Mouse (Mus musculus): Measurements from ENCODE around the gene Col8a2. TPM values are rescaled to one million over a fixed set of nuclear protein-coding genes. Genes with fewer than 3 reads are reported as not detected.

Col8a2 gene
- total and polyA plus RNA-seq, 3 experiments, result not detected

DNA sequence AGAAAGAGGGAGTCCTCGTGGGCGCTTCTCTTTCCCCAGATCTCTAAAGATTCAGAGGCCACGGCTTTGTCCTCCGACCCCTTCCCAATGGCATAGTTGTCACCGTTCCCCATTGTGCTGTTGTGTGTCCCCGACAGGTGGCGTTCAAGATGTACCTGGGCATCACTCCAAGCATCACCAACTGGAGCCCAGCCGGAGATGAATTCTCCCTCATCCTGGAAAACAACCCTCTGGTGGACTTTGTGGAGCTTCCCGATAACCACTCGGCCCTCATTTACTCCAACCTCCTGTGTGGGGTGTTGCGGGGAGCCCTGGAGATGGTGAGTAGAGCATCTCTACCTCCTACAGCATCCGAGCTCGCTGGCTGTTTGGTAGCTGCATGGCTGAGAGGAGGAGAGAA lies 12.8 kb upstream of the Col8a2 start:
- H3K27me3 ChIP-seq (replicated peaks), result no peaks in the 10 kb centered on the region
- in situ Hi-C loops (cut with MboI; ENCODE audit: low pct_ligation_motif_present, low pct_unique_long_range_greater_than_20kb, low sequenced_read_pairs), result loop anchor here (5.0 kb wide), 1 partner anchor 34 kb away; no protein-coding TSS in a partner anchor
- no peak for TF ChIP-seq TCF12 (IDR thresholded peaks at IDR 0.05; ENCODE audit: low read depth, low read length)
- dilution Hi-C loops (cut with MboI; ENCODE audit: extremely low pct_ligation_motif_present, extremely low pct_unique_long_range_greater_than_20kb, low sequenced_read_pairs), result no loop called here
- no peak overlapping the region for H3K9ac ChIP-seq (ENCODE audit: insufficient read depth, low read depth)
- H3K79me2 ChIP-seq (replicated peaks; ENCODE audit: control insufficient read depth, extremely low read depth, insufficient read depth, poor library complexity, severe bottlenecking), result no peaks in the 10 kb centered on the region
- no peak overlapping the region for H3K4me2 ChIP-seq (ENCODE audit: insufficient read depth, low read depth, poor library complexity, severe bottlenecking)
- DNase-seq (ENCODE audit: extremely low read depth), result no peak
- H3K4me3 ChIP-seq (replicated peaks in 1 of 3; ENCODE audit: low read depth in 2 of 3, low read length in 2 of 3, poor library complexity in 1 of 3), result no peak overlapping the region
- H3K9me3 ChIP-seq (replicated peaks; ENCODE audit: low read length), result no peaks in the 10 kb centered on the region
- H3K36me3 ChIP-seq (replicated peaks in 1 of 2; ENCODE audit: control insufficient read depth in 1 of 2, insufficient read depth in 1 of 2, low read length in 1 of 2), result peaks cover 30 to 59% of the 10 kb centered on the region in 2 experiments
- H3K27ac ChIP-seq (ENCODE audit: insufficient read depth, low read depth), result no peak overlapping the region
- peaks cover 0 to 6% of the 10 kb centered on the region in 2 experiments; a peak in 1 of 4 replicates for H3K4me1 ChIP-seq (ENCODE audit: control insufficient read depth in 1 of 2, insufficient read depth in 2 of 2)

DNA sequence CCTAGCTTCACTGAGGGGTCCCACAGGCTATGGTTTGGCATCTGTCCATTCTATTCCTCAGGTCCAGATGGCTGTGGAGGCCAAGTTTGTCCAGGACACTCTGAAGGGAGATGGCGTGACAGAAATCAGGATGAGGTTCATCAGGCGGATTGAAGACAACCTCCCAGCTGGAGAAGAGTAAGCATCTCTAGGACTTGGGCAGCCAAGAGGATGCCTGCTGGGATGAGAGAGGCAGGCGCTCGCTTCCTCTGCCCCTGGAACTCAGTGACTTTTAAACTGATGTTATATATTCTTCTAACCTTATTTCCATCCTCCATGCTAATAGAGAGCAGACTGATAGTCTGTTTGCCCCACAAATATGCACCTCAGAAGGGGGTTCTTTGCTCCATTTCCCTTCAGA lies 11.5 kb upstream of the Col8a2 start:
- in situ Hi-C loops (cut with MboI; ENCODE audit: low pct_ligation_motif_present, low pct_unique_long_range_greater_than_20kb, low sequenced_read_pairs) (no loop called here), dilution Hi-C loops (cut with MboI; ENCODE audit: extremely low pct_ligation_motif_present, extremely low pct_unique_long_range_greater_than_20kb, low sequenced_read_pairs) (no loop called here)
- no peak overlapping the region for H3K4me3 ChIP-seq (replicated peaks in 1 of 3; ENCODE audit: low read depth in 2 of 3, low read length in 2 of 3, poor library complexity in 1 of 3)
- DNase-seq (ENCODE audit: extremely low read depth), result no peak
- peaks cover 30 to 57% of the 10 kb centered on the region in 2 experiments for H3K36me3 ChIP-seq (replicated peaks in 1 of 2; ENCODE audit: control insufficient read depth in 1 of 2, insufficient read depth in 1 of 2, low read length in 1 of 2)
- TF ChIP-seq ELF1 (IDR thresholded peaks at IDR 0.05; ENCODE audit: low read depth, low read length), result no peak
- no peak for TF ChIP-seq EP300 (IDR thresholded peaks at IDR 0.05; ENCODE audit: low read length)
- no peak for TF ChIP-seq USF1 (IDR thresholded peaks at IDR 0.05; ENCODE audit: low read depth, low read length)
- no peak for TF ChIP-seq CHD1 (IDR thresholded peaks at IDR 0.05; ENCODE audit: low read depth, low read length)
- TF ChIP-seq E2F4 (IDR thresholded peaks at IDR 0.05; ENCODE audit: insufficient replicate concordance, low read depth, low read length), result no peak
- no peak for TF ChIP-seq GABPA (IDR thresholded peaks at IDR 0.05; ENCODE audit: insufficient replicate concordance, low read depth, low read length)
- no peak for TF ChIP-seq TBP (conservative IDR thresholded peaks at IDR 0.05; ENCODE audit: low read depth, low read length)
- TF ChIP-seq SIN3A (IDR thresholded peaks at IDR 0.05; ENCODE audit: low read length), result no peak
- TF ChIP-seq NELFE (IDR thresholded peaks at IDR 0.05; ENCODE audit: low read depth, low read length), result no peak
- no peak for TF ChIP-seq MAZ (IDR thresholded peaks at IDR 0.05; ENCODE audit: low read depth, low read length)
- no peak for TF ChIP-seq MEF2A (IDR thresholded peaks at IDR 0.05; ENCODE audit: borderline replicate concordance, low read depth, low read length)
- TF ChIP-seq CHD2 (IDR thresholded peaks at IDR 0.05; ENCODE audit: low read length), result no peak
- no peak for TF ChIP-seq SMC3 (IDR thresholded peaks at IDR 0.05; ENCODE audit: low read depth, low read length)
- TF ChIP-seq TCF12 (IDR thresholded peaks at IDR 0.05; ENCODE audit: low read depth, low read length), result no peak
- no peak for TF ChIP-seq IRF4 (IDR thresholded peaks at IDR 0.05; ENCODE audit: low read depth, low read length)
- TF ChIP-seq USF2 (conservative IDR thresholded peaks at IDR 0.05; ENCODE audit: low read depth, low read length), result no peak
- TF ChIP-seq ZC3H11A (IDR thresholded peaks at IDR 0.05; ENCODE audit: low read depth, low read length), result no peak
- TF ChIP-seq CTCF (conservative IDR thresholded peaks at IDR 0.05 in 1 of 2, IDR thresholded peaks at IDR 0.05 in 1 of 2; ENCODE audit: low read depth in 2 of 2, low read length in 2 of 2), result no peak
- TF ChIP-seq MAFK (IDR thresholded peaks at IDR 0.05; ENCODE audit: insufficient replicate concordance, low read length), result no peak
- no peak for TF ChIP-seq JUND (conservative IDR thresholded peaks at IDR 0.05; ENCODE audit: low read depth, low read length)
- no peaks in the 10 kb centered on the region for H3K27me3 ChIP-seq (replicated peaks)
- peaks cover 0 to 6% of the 10 kb centered on the region in 2 experiments; a peak in 1 of 4 replicates for H3K4me1 ChIP-seq (ENCODE audit: control insufficient read depth in 1 of 2, insufficient read depth in 2 of 2)
- H3K79me2 ChIP-seq (replicated peaks; ENCODE audit: control insufficient read depth, extremely low read depth, insufficient read depth, poor library complexity, severe bottlenecking), result no peaks in the 10 kb centered on the region
- H3K9me3 ChIP-seq (replicated peaks; ENCODE audit: low read length), result no peaks in the 10 kb centered on the region
- no peak overlapping the region for H3K9ac ChIP-seq (ENCODE audit: insufficient read depth, low read depth)
- H3K27ac ChIP-seq (ENCODE audit: insufficient read depth, low read depth), result no peak overlapping the region
- no peak overlapping the region for H3K4me2 ChIP-seq (ENCODE audit: insufficient read depth, low read depth, poor library complexity, severe bottlenecking)

Data from CH12.LX (cell line).